Mouse (Mus musculus): Measurements from ENCODE around the gene Focad.

GRCm38 (mm10) chr4:88275571-88276041 is 181.2 kb downstream of the Focad start:
- TF ChIP-seq CTCF (IDR thresholded peaks at IDR 0.05) (no peak), EP300 (IDR thresholded peaks at IDR 0.05; ENCODE audit: insufficient read depth, low read depth, low read length) (no peak), POLR2A (IDR thresholded peaks at IDR 0.05; ENCODE audit: insufficient read depth, low read depth, low read length) (no peak)
